Mouse (Mus musculus): Measurements from ENCODE around the gene Elavl4.

Elavl4 gene

DNA sequence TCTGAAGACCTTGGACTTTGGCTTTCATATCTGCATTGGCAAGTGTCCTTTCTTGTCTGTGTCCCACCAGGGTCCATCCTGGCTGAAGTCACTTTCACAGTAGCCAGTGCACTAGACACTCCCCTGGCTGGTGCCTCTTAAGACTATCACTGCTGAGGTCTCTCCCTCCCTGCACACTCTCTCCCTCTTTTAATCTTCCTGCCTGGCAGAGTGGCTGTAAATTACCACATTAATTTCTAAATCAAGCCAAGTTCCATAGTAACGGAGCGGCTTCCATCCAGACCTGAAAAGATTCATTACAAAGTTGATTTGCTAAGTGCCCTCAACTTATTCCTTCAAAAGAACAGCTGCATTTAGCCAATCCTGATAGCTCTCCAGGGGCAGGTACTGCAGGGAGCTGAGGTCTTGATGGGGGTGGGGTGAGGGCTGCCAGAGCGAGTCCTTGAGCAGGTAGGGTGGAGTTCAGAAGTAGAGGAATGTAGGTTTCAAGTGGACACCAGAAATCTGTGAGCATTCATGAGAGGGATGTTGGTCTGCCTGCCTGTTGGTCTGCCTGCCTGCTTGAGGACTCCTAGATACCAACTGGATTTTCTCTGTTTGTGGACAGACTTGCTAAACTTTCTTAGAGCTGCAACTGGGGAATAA lies 194.1 kb downstream of the Elavl4 start:
- no peak for DNase-seq

DNA sequence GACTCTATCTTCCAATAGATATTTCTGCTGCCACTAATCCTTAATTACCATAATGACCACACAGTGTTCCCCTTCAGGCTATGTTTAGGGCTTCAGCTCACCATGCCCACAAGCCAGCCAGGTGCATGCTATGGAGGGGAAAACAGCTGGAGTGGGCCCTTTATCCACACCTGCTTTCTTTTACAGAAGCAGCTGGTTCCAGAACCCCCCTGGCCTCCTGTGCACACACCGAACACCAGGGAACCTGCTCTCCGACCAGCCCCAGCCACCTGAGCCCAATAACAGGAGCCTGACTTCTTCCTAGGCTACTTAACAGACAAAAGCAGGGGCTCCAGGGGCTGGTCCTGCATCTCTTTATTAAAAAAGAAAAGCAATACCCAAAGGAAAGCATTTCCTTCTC lies 195.8 kb downstream of the Elavl4 start:
- no peak for DNase-seq

All from kidney, adult 11 months (tissue).